Mouse (Mus musculus) midbrain, postnatal 0 days (tissue): ENCODE measurements at regions not wholly inside any gene's neighbourhood (a gene's known extent, or its start where the extent isn't known, plus 50 kb on each side); places are given as distances from the start of the nearest gene placed in this dataset.

ENCODE experiments used
- ATAC-seq: fragments of 200-750 bp; cut with Nextera tagmentation; 2 replicates; pipeline ENCODE4 v1.8.0; 2017; ENCODE audit warnings: moderate number of reproducible peaks, mild to moderate bottlenecking, moderate TSS enrichment, moderate library complexity; ENCODE audit not compliant: low FRiP score
- DNase-seq: peaks from one replicate; pipeline ENCODE4 v3.0.0-alpha.2; 2015; ENCODE audit warnings: low spot score
- H3K27ac ChIP-seq: fragments of 300-500 bp; sonication (generic); 2 replicates; pipeline ENCODE4 v1.5.1; 2014; ENCODE audit warnings: low read depth, mild to moderate bottlenecking, low read length, mixed read lengths
- H3K27me3 ChIP-seq: fragments of 300-500 bp; sonication (generic); 2 replicates; pipeline ENCODE4 v1.6.1; 2014; ENCODE audit warnings: low read length, control low read depth, mixed read lengths; ENCODE audit not compliant: insufficient read depth
- H3K36me3 ChIP-seq: fragments of 300-500 bp; sonication (generic); 2 replicates; pipeline ENCODE4 v1.6.1; 2014; ENCODE audit warnings: low read length, control low read depth, mixed read lengths; ENCODE audit not compliant: insufficient read depth
- H3K4me1 ChIP-seq: fragments of 300-500 bp; sonication (generic); 2 replicates; pipeline ENCODE4 v1.6.1; 2014; ENCODE audit warnings: mild to moderate bottlenecking, control low read depth, antibody characterized with exemption, low read length, mixed read lengths; ENCODE audit not compliant: insufficient read depth
- H3K4me2 ChIP-seq: fragments of 300-500 bp; sonication (generic); 2 replicates; pipeline ENCODE4 v1.6.1; 2014; ENCODE audit warnings: low read depth, mild to moderate bottlenecking, low read length, mixed read lengths; ENCODE audit not compliant: poor library complexity, severe bottlenecking
- H3K4me3 ChIP-seq: fragments of 300-500 bp; sonication (generic); 2 replicates; pipeline ENCODE4 v1.5.1; 2014; ENCODE audit warnings: low read depth, mild to moderate bottlenecking, low read length, moderate library complexity
- H3K9ac ChIP-seq: fragments of 300-500 bp; sonication (generic); replicated peaks from 2 replicates; pipeline ENCODE4 v1.6.1; 2014; ENCODE audit warnings: mild to moderate bottlenecking, low read length, moderate library complexity, mixed read lengths; ENCODE audit not compliant: poor library complexity, severe bottlenecking
- H3K9me3 ChIP-seq: fragments of 300-500 bp; sonication (generic); 2 replicates; pipeline ENCODE4 v1.6.1; 2016; ENCODE audit warnings: low read length, control low read depth
- CTCF ChIP-seq: IDR thresholded peaks from 2 replicates; pipeline ENCODE4 v1.5.1; 2016; ENCODE audit warnings: antibody characterized with exemption, mild to moderate bottlenecking
- WGBS: fragments of 180-500 bp; shearing (Covaris S2); extraction: QIAGEN DNeasy Blood & Tissue Kit; methylation state at CpG from one replicate; pipeline ENCODE4 v1.1.7; 2014; 5-methylcytosine and 5-hydroxymethylcytosine counted together

- TF ChIP-seq CTCF: no peak
- 12% methylated on average over 9 of the region's 9 CpGs for whole genome bisulfite sequencing
- H3K4me2 ChIP-seq: no peak overlapping the region
- H3K9me3 ChIP-seq: no peaks in the 10 kb centered on the region
- ATAC-seq (no peak), DNase-seq (no peak)
- no peaks in the 10 kb centered on the region for H3K4me1 ChIP-seq
- no peaks in the 10 kb centered on the region for H3K36me3 ChIP-seq
- no peak overlapping the region for H3K9ac ChIP-seq
- H3K27ac ChIP-seq: no peak overlapping the region
- H3K4me3 ChIP-seq: no peak overlapping the region
- no peaks in the 10 kb centered on the region for H3K27me3 ChIP-seq
Observed at GRCm38 (mm10) chr3:149042527-149042926, 52.2 kb upstream of the Adgrl2 start.

DNA sequence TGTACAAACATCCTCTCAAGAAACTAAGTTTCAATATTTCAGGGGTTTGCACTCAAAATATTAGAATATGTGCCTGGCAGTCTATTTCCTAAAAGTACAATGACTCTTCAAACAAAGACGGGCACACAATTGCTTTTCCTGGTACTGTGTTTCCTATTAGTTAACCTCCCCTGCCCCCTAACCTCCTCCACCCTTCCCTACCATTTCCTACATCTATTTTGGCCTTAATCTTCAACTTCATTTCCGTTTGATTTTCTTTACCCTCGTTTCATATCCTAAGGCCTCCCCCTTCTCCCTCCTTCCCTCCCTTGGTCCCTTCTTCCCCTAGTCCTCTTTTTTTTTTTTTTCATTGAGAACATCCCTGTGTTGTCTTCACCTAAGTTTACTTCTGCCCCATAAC, 50.8 kb upstream of the Adgrl2 start:
- TF ChIP-seq CTCF: no peak
- Histone ChIP-seq H3K9me3 (no peaks in the 10 kb centered on the region), H3K4me3 (no peak overlapping the region), H3K27ac (no peak overlapping the region), H3K4me1 (no peaks in the 10 kb centered on the region), H3K4me2 (no peak overlapping the region), H3K36me3 (no peaks in the 10 kb centered on the region), H3K9ac (no peak overlapping the region), H3K27me3 (no peaks in the 10 kb centered on the region)
- 57% methylated on average over 3 of the region's 3 CpGs for WGBS
- ATAC-seq (no peak), DNase-seq (no peak)
